Mouse (Mus musculus) stomach, embryonic 14.5 days (tissue): ENCODE results near the gene Bcap29. TPM values are rescaled to one million over a fixed set of nuclear protein-coding genes. Genes with fewer than 3 reads are reported as not detected.

Experiments used
- ATAC-seq: fragments of 200-750 bp; cut with Nextera tagmentation; 2 replicates; pipeline ENCODE4 v1.8.0; 2017; ENCODE audit warnings: low read depth, moderate TSS enrichment; ENCODE audit not compliant: insufficient number of reproducible peaks, insufficient read depth, low FRiP score
- H3K27ac ChIP-seq: fragments of 300-500 bp; sonication (generic); 2 replicates; pipeline ENCODE4 v1.5.1; 2014; ENCODE audit warnings: mild to moderate bottlenecking, low read length, moderate library complexity, mixed read lengths
- H3K27me3 ChIP-seq: fragments of 300-500 bp; sonication (generic); 2 replicates; pipeline ENCODE4 v1.6.1; 2014; ENCODE audit warnings: low read length, control low read depth, mixed read lengths; ENCODE audit not compliant: control insufficient read depth, insufficient read depth
- H3K36me3 ChIP-seq: fragments of 300-500 bp; sonication (generic); 2 replicates; pipeline ENCODE4 v1.6.1; 2014; ENCODE audit warnings: mild to moderate bottlenecking, control low read depth, low read length, moderate library complexity, mixed read lengths; ENCODE audit not compliant: control insufficient read depth, insufficient read depth
- H3K4me1 ChIP-seq: fragments of 300-500 bp; sonication (generic); 2 replicates; pipeline ENCODE4 v1.6.1; 2014; ENCODE audit warnings: low read length, control low read depth, mixed read lengths; ENCODE audit not compliant: control insufficient read depth, insufficient read depth
- H3K4me2 ChIP-seq: fragments of 300-500 bp; sonication (generic); replicated peaks from 2 replicates; pipeline ENCODE4 v1.6.1; 2014; ENCODE audit warnings: low read depth, low read length, control low read depth
- H3K4me3 ChIP-seq: fragments of 300-500 bp; sonication (generic); 2 replicates; pipeline ENCODE4 v1.5.1; 2014; ENCODE audit warnings: low read depth, low read length, control low read depth
- H3K9ac ChIP-seq: fragments of 300-500 bp; sonication (generic); replicated peaks from 2 replicates; pipeline ENCODE4 v1.6.1; 2014; ENCODE audit warnings: low read depth, mild to moderate bottlenecking, control low read depth, low read length, moderate library complexity, mixed read lengths
- H3K9me3 ChIP-seq: fragments of 300-500 bp; sonication (generic); 2 replicates; pipeline ENCODE4 v1.6.1; 2016; ENCODE audit warnings: low read depth, low read length, control low read depth; ENCODE audit not compliant: control insufficient read depth
- WGBS: fragments of 180-500 bp; shearing (Covaris S2); extraction: QIAGEN DNeasy Blood & Tissue Kit; methylation state at CpG from one replicate; pipeline ENCODE4 v1.1.7; 2014; 5-methylcytosine and 5-hydroxymethylcytosine counted together
- polyA plus RNA-seq: library from polyadenylated mRNA; unstranded; fragments of >200 nt; fragmentation: Nextera tagmentation; extraction: Ambion mirVana; gene quantifications from 2 replicates; pipeline ENCODE4 v1.2.1, GENCODE M21; 2014

Gene Bcap29
- polyA plus RNA-seq: 33.8 and 37.2 TPM in 2 replicates

- WGBS: 2% methylated on average over 73 of the region's 73 CpGs
- Histone ChIP-seq H3K27me3 (no peaks in the 10 kb centered on the region), H3K4me1 (0 out of 2 replicates have a peak, but pooled peaks cover 5% of the 10 kb centered on the region), H3K4me2 (peak within 1 kb of the TSS; percentile 89), H3K9ac (peak within 1 kb of the TSS; percentile 75), H3K4me3 (peak within 1 kb of the TSS; percentile 54), H3K9me3 (no peaks in the 10 kb centered on the region), H3K27ac (peak within 1 kb of the TSS; percentile 33; the same call in 1 of the 2 replicates), H3K36me3 (no peaks in the 10 kb centered on the region)
- ATAC-seq: peak; percentile 86
Observed at GRCm38 (mm10) chr12:31634343-31635239, at the start of gene Bcap29. TSS of gene Bcap29 (minus strand) at chr12:31634658.

DNA sequence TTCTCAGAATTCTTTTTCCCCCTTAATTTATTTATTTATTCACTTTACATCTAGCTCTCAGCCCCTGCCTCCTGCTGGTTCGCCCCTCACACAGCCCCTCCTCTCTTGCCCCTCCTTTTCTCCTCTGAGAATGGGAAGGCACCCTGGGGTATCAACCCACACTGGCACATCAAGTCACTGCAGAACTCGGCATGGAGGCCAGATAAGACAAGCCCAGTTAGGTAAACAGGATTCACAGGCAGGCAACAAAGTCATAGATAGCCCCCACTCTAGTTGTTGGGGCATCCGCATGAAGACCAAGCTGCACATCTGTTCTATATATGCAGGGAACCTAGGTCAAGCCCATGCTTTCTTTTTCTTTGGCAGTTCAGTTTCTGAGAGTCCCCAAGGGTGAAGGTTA is 32.7 kb upstream of the Bcap29 start:
- no peaks in the 10 kb centered on the region for H3K27me3 ChIP-seq
- H3K9ac ChIP-seq: no peak overlapping the region
- no peaks in the 10 kb centered on the region for H3K9me3 ChIP-seq
- H3K27ac ChIP-seq: no peak overlapping the region
- no peaks in the 10 kb centered on the region for H3K4me1 ChIP-seq
- H3K4me2 ChIP-seq: no peak overlapping the region
- 65% methylated on average over 3 of the region's 3 CpGs for WGBS
- no peak overlapping the region for H3K4me3 ChIP-seq
- ATAC-seq: no peak
- H3K36me3 ChIP-seq: peaks cover 16% of the 10 kb centered on the region; the same call in 1 of the 2 replicates

DNA sequence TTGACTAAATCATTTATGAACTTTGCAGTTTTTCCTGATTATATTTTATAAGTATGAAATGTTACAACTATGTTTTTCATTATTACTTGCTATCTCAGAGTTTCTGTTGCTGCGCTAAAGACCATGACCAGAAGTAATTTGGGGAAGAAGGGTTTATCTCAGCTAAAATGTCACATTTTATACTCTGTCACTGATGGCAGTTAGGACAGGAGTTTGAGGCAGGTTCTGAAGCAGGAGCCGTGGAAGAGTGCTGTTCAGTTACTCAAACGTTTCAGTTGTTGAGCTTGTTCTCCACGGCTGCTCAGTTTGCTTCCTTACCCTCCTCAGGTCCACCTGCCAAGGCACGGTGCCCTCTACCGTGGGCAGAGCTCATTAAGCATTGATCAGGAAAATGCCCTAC is 31.5 kb upstream of the Bcap29 start:
- Histone ChIP-seq H3K36me3 (peaks cover 15% of the 10 kb centered on the region; the same call in 1 of the 2 replicates), H3K27me3 (no peaks in the 10 kb centered on the region), H3K9ac (no peak overlapping the region), H3K4me3 (no peak overlapping the region), H3K4me1 (no peaks in the 10 kb centered on the region), H3K27ac (no peak overlapping the region), H3K9me3 (no peaks in the 10 kb centered on the region), H3K4me2 (no peak overlapping the region)
- no peak for ATAC-seq
- 83% methylated on average over 6 of the region's 6 CpGs for WGBS

GRCm38 (mm10) chr12:31656841-31657240 is 22.4 kb upstream of the Bcap29 start:
- Histone ChIP-seq H3K9ac (no peak overlapping the region), H3K27ac (no peak overlapping the region), H3K27me3 (no peaks in the 10 kb centered on the region), H3K4me3 (no peak overlapping the region), H3K9me3 (no peaks in the 10 kb centered on the region), H3K36me3 (no peaks in the 10 kb centered on the region), H3K4me1 (peaks cover 8% of the 10 kb centered on the region; the same call in 1 of the 2 replicates), H3K4me2 (no peak overlapping the region)
- WGBS: 97% methylated on average over 2 of the region's 2 CpGs
- ATAC-seq: no peak

DNA sequence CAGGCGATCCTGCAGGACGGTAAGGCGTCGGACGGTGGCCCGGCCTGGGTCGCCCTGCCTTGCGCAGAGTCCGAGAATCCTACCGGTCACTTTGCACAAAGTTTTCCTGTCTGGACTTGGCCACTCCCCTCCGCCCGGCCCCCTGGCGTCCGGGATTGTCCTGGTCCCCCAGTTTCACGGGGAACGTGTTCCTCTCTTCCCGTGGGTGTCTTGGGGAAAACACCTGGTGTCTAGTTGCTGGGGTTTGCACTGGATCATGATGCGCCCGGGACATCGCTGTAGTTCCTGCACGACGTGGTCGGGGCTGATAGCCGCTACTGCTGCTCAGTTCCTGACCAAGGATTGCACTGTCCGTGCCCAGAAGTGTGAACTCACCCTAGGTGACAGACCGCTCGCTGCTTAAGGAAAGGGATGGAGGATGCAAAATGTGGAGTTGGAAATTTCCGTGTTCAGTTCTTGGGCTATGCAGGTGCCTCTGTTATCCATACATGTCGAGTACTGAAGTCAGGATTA is 20.6 kb upstream of the Bcap29 start:
- H3K4me3 ChIP-seq: peak overlapping the region; percentile 79
- H3K36me3 ChIP-seq: no peaks in the 10 kb centered on the region
- H3K9me3 ChIP-seq: no peaks in the 10 kb centered on the region
- H3K4me2 ChIP-seq: peak overlapping the region; percentile 67
- ATAC-seq: peak; percentile 85
- H3K9ac ChIP-seq: peak overlapping the region; percentile 73
- peak overlapping the region; percentile 87; the same call in 1 of the 2 replicates for H3K27ac ChIP-seq
- WGBS: under 1% methylated on average over 29 of the region's 29 CpGs
- no peaks in the 10 kb centered on the region for H3K27me3 ChIP-seq
- peaks cover 8% of the 10 kb centered on the region; the same call in 1 of the 2 replicates for H3K4me1 ChIP-seq

DNA sequence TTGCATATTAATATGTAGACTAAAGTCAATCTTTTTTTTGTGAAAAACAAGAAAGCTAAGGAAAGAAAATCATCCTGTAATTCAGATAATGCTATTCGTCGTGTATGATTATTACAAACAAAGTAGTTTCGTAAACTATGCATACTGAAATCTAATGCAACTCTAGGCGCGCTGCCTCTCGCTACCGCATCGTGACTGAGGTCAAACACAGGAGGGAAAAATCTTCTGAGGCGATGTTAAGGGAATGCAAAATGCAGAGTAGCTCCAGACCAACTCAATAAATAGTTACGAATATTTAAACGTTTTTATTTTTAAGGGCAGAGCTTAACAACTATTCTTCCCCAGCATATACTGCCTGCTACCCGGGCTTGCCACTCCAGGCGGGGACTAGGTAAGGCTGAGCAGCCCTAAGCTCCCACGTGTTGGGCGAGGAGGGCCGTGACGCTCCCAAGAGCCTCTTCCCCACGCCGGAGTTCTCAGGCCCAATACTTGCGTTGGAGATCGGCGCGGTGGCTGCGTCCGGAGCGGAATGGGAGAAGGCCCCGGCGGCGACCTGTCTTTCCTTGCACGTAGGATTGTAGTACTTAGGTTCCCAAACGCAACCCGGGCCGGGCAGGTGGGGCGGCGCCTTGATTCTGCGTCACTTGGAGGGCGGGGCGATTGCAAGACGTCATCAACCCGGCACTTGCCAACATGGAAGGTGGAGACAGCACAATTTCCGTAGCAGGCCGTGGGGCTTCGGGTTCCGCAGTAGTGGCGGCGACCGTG is 19.9 kb upstream of the Bcap29 start, which contains the start of the genes Dus4l and Cog5:
Dus4l (minus strand) TSS at position 630 of the 768 bp plus-strand sequence.
Cog5 (plus strand) TSS at position 673 of the 768 bp plus-strand sequence.
- WGBS: under 1% methylated on average over 47 of the region's 47 CpGs
- H3K9ac ChIP-seq: peak within 1 kb of the TSS; percentile 73

GRCm38 (mm10) chr12:31653611-31654010 is 19.2 kb upstream of the Bcap29 start:
- Histone ChIP-seq H3K27me3 (no peaks in the 10 kb centered on the region), H3K27ac (no peak overlapping the region), H3K9me3 (no peaks in the 10 kb centered on the region), H3K36me3 (no peaks in the 10 kb centered on the region), H3K4me2 (peak overlapping the region; percentile 51), H3K4me3 (peak overlapping the region; percentile 79; the same call in 1 of the 2 replicates), H3K9ac (no peak overlapping the region), H3K4me1 (peaks cover 8% of the 10 kb centered on the region; the same call in 1 of the 2 replicates)
- WGBS: 76% methylated on average over 5 of the region's 5 CpGs
- ATAC-seq: no peak

More for the DNA sequence above, 19.9 kb upstream of the Bcap29 start, which contains the start of the genes Dus4l and Cog5:
- Histone ChIP-seq H3K4me1 (peaks cover 8% of the 10 kb centered on the region; the same call in 1 of the 2 replicates), H3K4me2 (peak within 1 kb of the TSS; percentile 67), H3K27ac (peak within 1 kb of the TSS; percentile 87), H3K36me3 (no peaks in the 10 kb centered on the region), H3K27me3 (no peaks in the 10 kb centered on the region), H3K4me3 (peak within 1 kb of the TSS; percentile 79), H3K9me3 (no peaks in the 10 kb centered on the region)
- ATAC-seq: peak; percentile 97

GRCm38 (mm10) chr12:31635240-31635607 is 766 bp upstream of the Bcap29 start:
- Histone ChIP-seq H3K27ac (no peak overlapping the region), H3K9me3 (no peaks in the 10 kb centered on the region), H3K27me3 (no peaks in the 10 kb centered on the region), H3K36me3 (no peaks in the 10 kb centered on the region), H3K9ac (no peak overlapping the region), H3K4me3 (peak overlapping the region; percentile 54; the same call in 1 of the 2 replicates), H3K4me2 (peak overlapping the region; percentile 89; the same call in 1 of the 2 replicates), H3K4me1 (0 out of 2 replicates have a peak, but pooled peaks cover 5% of the 10 kb centered on the region)
- ATAC-seq: no peak
- WGBS: 92% methylated on average over 3 of the region's 3 CpGs
